Mouse (Mus musculus): ENCODE measurements around the gene Sorbs1. TPM values are rescaled to one million over a fixed set of nuclear protein-coding genes. Genes with fewer than 3 reads are reported as not detected.

Gene Sorbs1
- polyA plus RNA-seq, 1 experiment from 2014 or later = 84.1 TPM

GRCm38 (mm10) chr19:40410511-40410910 lies 103.1 kb downstream of the Sorbs1 start:
- no peak for ATAC-seq
- Histone ChIP-seq H3K4me3 (no peak overlapping the region), H3K4me2 (no peak overlapping the region), H3K27me3 (no peaks in the 10 kb centered on the region), H3K9ac (no peak overlapping the region), H3K4me1 (peaks cover 32% of the 10 kb centered on the region), H3K36me3 (ENCODE audit: poor library complexity, severe bottlenecking) (no peaks in the 10 kb centered on the region), H3K27ac (peak overlapping the region; percentile 80), H3K9me3 (replicated peaks) (no peaks in the 10 kb centered on the region)
- 83% methylated on average over 4 of the region's 4 CpGs for WGBS

- 80% methylated on average over 9 of the region's 9 CpGs for WGBS
- no peak overlapping the region for H3K4me3 ChIP-seq
- no peak overlapping the region for H3K4me2 ChIP-seq
- peaks cover 29% of the 10 kb centered on the region for H3K4me1 ChIP-seq
- no peaks in the 10 kb centered on the region for H3K36me3 ChIP-seq (ENCODE audit: poor library complexity, severe bottlenecking)
- H3K9me3 ChIP-seq (replicated peaks) = no peaks in the 10 kb centered on the region
- peak overlapping the region; percentile 80; the same call in 1 of the 2 replicates for H3K27ac ChIP-seq
- peak; percentile 33; the same call in 1 of the 2 replicates for ATAC-seq
- H3K9ac ChIP-seq = no peak overlapping the region
- H3K27me3 ChIP-seq = no peaks in the 10 kb centered on the region
Measured at GRCm38 (mm10) chr19:40410109-40410508, 103.5 kb downstream of the Sorbs1 start.

GRCm38 (mm10) chr19:40409500-40410035 lies 104.0 kb downstream of the Sorbs1 start:
- 83% methylated on average over 11 of the region's 11 CpGs for WGBS
- peaks cover 28% of the 10 kb centered on the region for H3K4me1 ChIP-seq
- H3K36me3 ChIP-seq (ENCODE audit: poor library complexity, severe bottlenecking) = no peaks in the 10 kb centered on the region
- ATAC-seq = no peak
- no peaks in the 10 kb centered on the region for H3K9me3 ChIP-seq (replicated peaks)
- H3K9ac ChIP-seq = no peak overlapping the region
- H3K27ac ChIP-seq = 0 out of 2 replicates have a peak overlapping the region, but pooled peaks have one; percentile 80
- H3K4me2 ChIP-seq = no peak overlapping the region
- no peak overlapping the region for H3K4me3 ChIP-seq
- H3K27me3 ChIP-seq = no peaks in the 10 kb centered on the region

- no peak overlapping the region for H3K9ac ChIP-seq
- no peaks in the 10 kb centered on the region for H3K27me3 ChIP-seq
- 85% methylated on average over 2 of the region's 2 CpGs for WGBS
- H3K4me2 ChIP-seq = no peak overlapping the region
- no peak overlapping the region for H3K27ac ChIP-seq
- H3K9me3 ChIP-seq (replicated peaks) = no peaks in the 10 kb centered on the region
- no peak for ATAC-seq
- no peak overlapping the region for H3K4me3 ChIP-seq
- H3K36me3 ChIP-seq (ENCODE audit: poor library complexity, severe bottlenecking) = no peaks in the 10 kb centered on the region
- peaks cover 27% of the 10 kb centered on the region for H3K4me1 ChIP-seq
Measured at GRCm38 (mm10) chr19:40407186-40407585, 106.4 kb downstream of the Sorbs1 start.

- 96% methylated on average over 8 of the region's 8 CpGs for WGBS
Measured at GRCm38 (mm10) chr19:40406661-40407060, 106.9 kb downstream of the Sorbs1 start.

GRCm38 (mm10) chr19:40405808-40406207 lies 107.8 kb downstream of the Sorbs1 start:
- Histone ChIP-seq H3K27me3 (no peaks in the 10 kb centered on the region), H3K4me3 (no peak overlapping the region), H3K27ac (no peak overlapping the region), H3K9ac (no peak overlapping the region), H3K9me3 (replicated peaks) (no peaks in the 10 kb centered on the region), H3K36me3 (ENCODE audit: poor library complexity, severe bottlenecking) (0 out of 2 replicates have a peak, but pooled peaks cover 5% of the 10 kb centered on the region), H3K4me2 (no peak overlapping the region), H3K4me1 (peaks cover 14% of the 10 kb centered on the region)
- 80% methylated on average over 11 of the region's 11 CpGs for whole genome bisulfite sequencing
- no peak for ATAC-seq

More at GRCm38 (mm10) chr19:40406661-40407060, 106.9 kb downstream of the Sorbs1 start:
- Histone ChIP-seq H3K4me3 (no peak overlapping the region), H3K27me3 (no peaks in the 10 kb centered on the region), H3K9me3 (replicated peaks) (no peaks in the 10 kb centered on the region), H3K9ac (no peak overlapping the region), H3K4me1 (peaks cover 22% of the 10 kb centered on the region), H3K27ac (no peak overlapping the region), H3K4me2 (no peak overlapping the region), H3K36me3 (ENCODE audit: poor library complexity, severe bottlenecking) (no peaks in the 10 kb centered on the region)
- ATAC-seq = no peak

- no peaks in the 10 kb centered on the region for H3K27me3 ChIP-seq
- H3K4me1 ChIP-seq = peaks cover 1% of the 10 kb centered on the region
- WGBS = 78% methylated on average over 2 of the region's 2 CpGs
- H3K4me2 ChIP-seq = no peak overlapping the region
- 0 out of 2 replicates have a peak, but pooled peaks cover 5% of the 10 kb centered on the region for H3K36me3 ChIP-seq (ENCODE audit: poor library complexity, severe bottlenecking)
- ATAC-seq = no peak
- no peaks in the 10 kb centered on the region for H3K9me3 ChIP-seq (replicated peaks)
- no peak overlapping the region for H3K4me3 ChIP-seq
- H3K9ac ChIP-seq = no peak overlapping the region
- H3K27ac ChIP-seq = no peak overlapping the region
Measured at GRCm38 (mm10) chr19:40404582-40404981, 109.0 kb downstream of the Sorbs1 start.

GRCm38 (mm10) chr19:40403999-40404398 lies 109.6 kb downstream of the Sorbs1 start:
- WGBS = 89% methylated on average over 4 of the region's 4 CpGs
- no peak overlapping the region for H3K4me3 ChIP-seq

GRCm38 (mm10) chr19:40402155-40402963 lies 111.2 kb downstream of the Sorbs1 start:
- peaks cover 18% of the 10 kb centered on the region for H3K36me3 ChIP-seq (ENCODE audit: poor library complexity, severe bottlenecking)
- H3K9me3 ChIP-seq (replicated peaks) = no peaks in the 10 kb centered on the region
- WGBS = 89% methylated on average over 15 of the region's 15 CpGs
- H3K4me1 ChIP-seq = no peaks in the 10 kb centered on the region
- H3K4me2 ChIP-seq = no peak overlapping the region
- no peak overlapping the region for H3K27ac ChIP-seq
- H3K4me3 ChIP-seq = no peak overlapping the region
- H3K27me3 ChIP-seq = no peaks in the 10 kb centered on the region
- ATAC-seq = no peak
- H3K9ac ChIP-seq = no peak overlapping the region

More at GRCm38 (mm10) chr19:40403999-40404398, 109.6 kb downstream of the Sorbs1 start:
- no peak overlapping the region for H3K27ac ChIP-seq
- H3K4me2 ChIP-seq = no peak overlapping the region
- no peaks in the 10 kb centered on the region for H3K27me3 ChIP-seq
- 0 out of 2 replicates have a peak, but pooled peaks cover 7% of the 10 kb centered on the region for H3K36me3 ChIP-seq (ENCODE audit: poor library complexity, severe bottlenecking)
- H3K9me3 ChIP-seq (replicated peaks) = no peaks in the 10 kb centered on the region
- no peaks in the 10 kb centered on the region for H3K4me1 ChIP-seq
- no peak overlapping the region for H3K9ac ChIP-seq
- no peak for ATAC-seq

GRCm38 (mm10) chr19:40401213-40401612 lies 112.4 kb downstream of the Sorbs1 start:
- no peak for ATAC-seq
- no peak overlapping the region for H3K9ac ChIP-seq
- whole genome bisulfite sequencing = 81% methylated on average over 7 of the region's 7 CpGs

GRCm38 (mm10) chr19:40400426-40401030 lies 113.1 kb downstream of the Sorbs1 start:
- H3K4me2 ChIP-seq = no peak overlapping the region
- 86% methylated on average over 11 of the region's 11 CpGs for WGBS
- no peak overlapping the region for H3K4me3 ChIP-seq
- H3K36me3 ChIP-seq (ENCODE audit: poor library complexity, severe bottlenecking) = peaks cover 18% of the 10 kb centered on the region
- ATAC-seq = no peak
- no peak overlapping the region for H3K27ac ChIP-seq
- no peaks in the 10 kb centered on the region for H3K27me3 ChIP-seq
- no peak overlapping the region for H3K9ac ChIP-seq
- H3K9me3 ChIP-seq (replicated peaks) = no peaks in the 10 kb centered on the region
- peaks cover 11% of the 10 kb centered on the region; the same call in 1 of the 2 replicates for H3K4me1 ChIP-seq

More at GRCm38 (mm10) chr19:40401213-40401612, 112.4 kb downstream of the Sorbs1 start:
- no peak overlapping the region for H3K27ac ChIP-seq
- no peak overlapping the region for H3K4me2 ChIP-seq
- no peaks in the 10 kb centered on the region for H3K27me3 ChIP-seq
- H3K4me3 ChIP-seq = no peak overlapping the region
- peaks cover 18% of the 10 kb centered on the region for H3K36me3 ChIP-seq (ENCODE audit: poor library complexity, severe bottlenecking)
- H3K9me3 ChIP-seq (replicated peaks) = no peaks in the 10 kb centered on the region
- H3K4me1 ChIP-seq = peaks cover 4% of the 10 kb centered on the region; the same call in 1 of the 2 replicates
